Mouse (Mus musculus) limb, embryonic 12.5 days (tissue): ENCODE results near the gene Ube3c. TPM values are rescaled to one million over a fixed set of nuclear protein-coding genes. Genes with fewer than 3 reads are reported as not detected.

ENCODE experiments used
- ATAC-seq: fragments of 200-750 bp; cut with Nextera tagmentation; 2 replicates; pipeline ENCODE4 v1.8.0; 2017; ENCODE audit warnings: low read depth, moderate TSS enrichment; ENCODE audit not compliant: insufficient number of reproducible peaks, insufficient read depth, low FRiP score, low TSS enrichment
- H3K27ac ChIP-seq: fragments of 300-500 bp; sonication (generic); 2 replicates; pipeline ENCODE4 v1.5.1; 2016; ENCODE audit warnings: mild to moderate bottlenecking, moderate library complexity
- H3K27me3 ChIP-seq: fragments of 300-500 bp; sonication (generic); 2 replicates; pipeline ENCODE4 v1.6.1; 2016; ENCODE audit warnings: mild to moderate bottlenecking, moderate library complexity
- H3K36me3 ChIP-seq: fragments of 300-500 bp; sonication (generic); 2 replicates; pipeline ENCODE4 v1.6.1; 2016; ENCODE audit warnings: mild to moderate bottlenecking, moderate library complexity
- H3K4me1 ChIP-seq: fragments of 300-500 bp; sonication (generic); replicated peaks from 2 replicates; pipeline ENCODE4 v1.6.1; 2016
- H3K4me2 ChIP-seq: fragments of 300-500 bp; sonication (generic); 2 replicates; pipeline ENCODE4 v1.6.1; 2016; ENCODE audit warnings: mild to moderate bottlenecking, moderate library complexity
- H3K4me3 ChIP-seq: fragments of 300-500 bp; sonication (generic); replicated peaks from 2 replicates; pipeline ENCODE4 v1.5.1; 2016; ENCODE audit warnings: mild to moderate bottlenecking
- H3K9ac ChIP-seq: fragments of 300-500 bp; sonication (generic); replicated peaks from 2 replicates; pipeline ENCODE4 v1.6.1; 2016; ENCODE audit warnings: mild to moderate bottlenecking, moderate library complexity
- H3K9me3 ChIP-seq: fragments of 300-500 bp; sonication (generic); 2 replicates; pipeline ENCODE4 v1.6.1; 2016; ENCODE audit warnings: mild to moderate bottlenecking, moderate library complexity
- WGBS: fragments of 180-500 bp; shearing (Covaris S2); methylation state at CpG from one replicate; pipeline ENCODE4 v1.1.7; 2016; 5-methylcytosine and 5-hydroxymethylcytosine counted together
- polyA plus RNA-seq: library from polyadenylated mRNA; unstranded; fragments of >200 nt; fragmentation: Nextera tagmentation; extraction: Ambion mirVana; gene quantifications from 2 replicates; pipeline ENCODE4 v1.2.1, GENCODE M21; 2016

Ube3c gene
- polyA plus RNA-seq, 1 experiment from 2014 or later, result 41.0 TPM

DNA sequence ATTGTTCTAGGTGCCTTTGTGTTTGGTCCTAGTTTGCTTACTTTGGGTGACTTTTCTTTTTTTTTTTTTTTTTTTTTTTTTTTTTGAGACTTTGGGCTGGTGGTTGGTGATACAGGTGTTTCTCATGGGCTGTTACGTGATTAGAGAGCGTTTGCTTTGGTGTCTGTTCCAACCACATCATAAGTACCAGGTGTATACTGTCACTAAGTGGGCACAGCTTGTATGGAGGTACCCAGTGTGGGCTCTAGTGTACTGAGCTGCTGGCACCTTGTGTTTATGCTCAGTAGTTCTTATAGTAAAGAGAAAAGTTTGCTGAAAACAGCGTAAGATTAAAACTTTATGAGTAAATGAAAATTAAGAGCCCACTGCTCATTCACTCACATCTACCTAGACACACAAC is 107.4 kb downstream of the Ube3c start:
- H3K4me2 ChIP-seq, result no peak overlapping the region
- H3K9me3 ChIP-seq, result no peaks in the 10 kb centered on the region
- H3K4me1 ChIP-seq, result no peaks in the 10 kb centered on the region
- H3K27me3 ChIP-seq, result no peaks in the 10 kb centered on the region
- no peak overlapping the region for H3K27ac ChIP-seq
- peaks cover 52% of the 10 kb centered on the region for H3K36me3 ChIP-seq
- WGBS, result 96% methylated on average over 3 of the region's 3 CpGs
- H3K4me3 ChIP-seq, result no peak overlapping the region
- H3K9ac ChIP-seq, result no peak overlapping the region
- ATAC-seq, result no peak

GRCm38 (mm10) chr5:29685085-29685484 is 116.0 kb downstream of the Ube3c start:
- H3K9ac ChIP-seq, result no peak overlapping the region
- no peaks in the 10 kb centered on the region for H3K4me1 ChIP-seq
- WGBS, result 83% methylated on average over 4 of the region's 4 CpGs
- H3K36me3 ChIP-seq, result peaks cover 2% of the 10 kb centered on the region; the same call in 1 of the 2 replicates
- no peak overlapping the region for H3K4me3 ChIP-seq
- H3K4me2 ChIP-seq, result no peak overlapping the region
- ATAC-seq, result no peak
- no peaks in the 10 kb centered on the region for H3K9me3 ChIP-seq
- no peak overlapping the region for H3K27ac ChIP-seq
- no peaks in the 10 kb centered on the region for H3K27me3 ChIP-seq

DNA sequence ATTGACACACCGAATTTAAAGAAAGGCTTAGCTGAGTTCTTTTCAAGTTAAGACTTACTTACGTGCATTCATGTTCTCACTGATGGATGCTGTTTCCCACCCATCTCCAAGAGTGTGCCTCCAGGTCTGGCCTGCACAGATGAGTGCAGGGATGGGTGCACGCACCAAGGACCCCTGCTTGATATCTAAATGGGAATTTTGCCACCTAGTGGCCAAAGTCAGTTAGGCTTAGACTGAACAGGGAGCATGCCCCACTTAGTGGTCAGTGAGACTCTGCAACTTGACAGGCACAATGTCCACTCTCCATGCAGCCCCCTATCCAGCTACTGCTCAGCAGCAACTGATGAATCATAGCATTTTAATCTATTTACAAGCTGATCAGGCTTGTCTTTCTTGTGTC is 118.6 kb downstream of the Ube3c start:
- H3K9ac ChIP-seq, result no peak overlapping the region
- no peaks in the 10 kb centered on the region for H3K36me3 ChIP-seq
- ATAC-seq, result 0 out of 2 replicates have a peak, but pooled peaks have one; percentile 31
- H3K4me1 ChIP-seq, result no peaks in the 10 kb centered on the region
- 54% methylated on average over 3 of the region's 3 CpGs for WGBS
- H3K9me3 ChIP-seq, result no peaks in the 10 kb centered on the region
- H3K4me3 ChIP-seq, result no peak overlapping the region
- H3K4me2 ChIP-seq, result no peak overlapping the region
- no peaks in the 10 kb centered on the region for H3K27me3 ChIP-seq
- H3K27ac ChIP-seq, result no peak overlapping the region

DNA sequence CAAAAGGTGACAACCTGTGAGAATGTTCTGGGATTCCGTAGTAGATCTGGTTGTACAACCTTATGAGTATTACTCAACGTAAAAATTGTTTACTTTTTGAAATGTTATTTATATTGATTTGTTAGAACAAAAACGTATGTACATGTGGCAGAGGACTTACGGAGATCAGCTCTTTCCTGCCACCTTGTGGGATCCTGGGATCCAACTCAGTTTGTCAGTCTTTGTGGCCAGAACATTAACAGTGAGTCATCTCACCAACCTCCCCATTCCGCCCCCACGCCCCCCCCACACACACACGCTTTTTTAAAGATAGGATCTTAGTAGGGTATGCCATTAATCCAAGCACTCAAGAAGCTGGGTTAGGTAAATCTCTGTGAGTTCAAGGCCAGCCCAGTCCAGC is 119.3 kb downstream of the Ube3c start:
- 58% methylated on average over 7 of the region's 7 CpGs for WGBS
- no peak for ATAC-seq

DNA sequence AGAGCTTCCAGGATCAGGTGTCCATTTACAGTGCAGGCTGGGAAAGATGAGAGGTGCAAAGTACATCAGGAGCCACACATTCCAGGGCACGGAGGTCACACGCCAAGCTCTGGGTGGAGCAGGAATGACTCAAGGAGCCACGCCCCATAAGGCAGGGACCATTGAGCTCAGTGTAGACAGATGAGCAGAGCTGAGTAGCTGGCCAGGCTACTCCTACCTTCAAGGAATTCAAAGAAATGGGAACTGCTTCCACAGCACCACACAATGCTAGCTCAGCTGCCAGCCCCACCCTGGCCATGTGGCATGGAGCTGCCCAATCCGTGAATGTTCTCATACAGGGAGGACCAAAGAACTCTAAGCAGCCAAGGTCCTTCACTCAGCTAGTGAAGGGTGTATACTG is 129.5 kb downstream of the Ube3c start:
- Histone ChIP-seq H3K4me3 (no peak overlapping the region), H3K27ac (no peak overlapping the region), H3K9ac (no peak overlapping the region), H3K4me2 (no peak overlapping the region), H3K27me3 (no peaks in the 10 kb centered on the region), H3K4me1 (no peaks in the 10 kb centered on the region), H3K36me3 (no peaks in the 10 kb centered on the region), H3K9me3 (no peaks in the 10 kb centered on the region)
- no peak for ATAC-seq
- WGBS, result 80% methylated on average over 4 of the region's 4 CpGs

More for the DNA sequence above, 119.3 kb downstream of the Ube3c start:
- Histone ChIP-seq H3K4me3 (no peak overlapping the region), H3K27me3 (no peaks in the 10 kb centered on the region), H3K4me1 (no peaks in the 10 kb centered on the region), H3K27ac (no peak overlapping the region), H3K4me2 (no peak overlapping the region), H3K9me3 (no peaks in the 10 kb centered on the region), H3K9ac (no peak overlapping the region), H3K36me3 (no peaks in the 10 kb centered on the region)

- Histone ChIP-seq H3K36me3 (no peaks in the 10 kb centered on the region), H3K27me3 (no peaks in the 10 kb centered on the region), H3K4me2 (no peak overlapping the region), H3K9me3 (no peaks in the 10 kb centered on the region), H3K4me1 (no peaks in the 10 kb centered on the region), H3K27ac (no peak overlapping the region), H3K4me3 (no peak overlapping the region), H3K9ac (no peak overlapping the region)
- ATAC-seq, result no peak
- WGBS, result 77% methylated on average over 2 of the region's 2 CpGs
These were observed 130.6 kb downstream of the Ube3c start for GRCm38 (mm10) chr5:29699520-29700202.

GRCm38 (mm10) chr5:29707241-29707640 is 138.2 kb downstream of the Ube3c start:
- Histone ChIP-seq H3K4me3 (no peak overlapping the region), H3K27ac (no peak overlapping the region), H3K4me1 (peaks cover 12% of the 10 kb centered on the region), H3K9me3 (no peaks in the 10 kb centered on the region), H3K36me3 (no peaks in the 10 kb centered on the region), H3K4me2 (no peak overlapping the region), H3K27me3 (no peaks in the 10 kb centered on the region), H3K9ac (no peak overlapping the region)
- 88% methylated on average over 4 of the region's 4 CpGs for whole genome bisulfite sequencing
- no peak for ATAC-seq

- Histone ChIP-seq H3K4me1 (peaks cover 12% of the 10 kb centered on the region), H3K27me3 (no peaks in the 10 kb centered on the region), H3K9me3 (no peaks in the 10 kb centered on the region), H3K36me3 (no peaks in the 10 kb centered on the region), H3K9ac (no peak overlapping the region), H3K4me3 (no peak overlapping the region), H3K27ac (peak overlapping the region; percentile 35; the same call in 1 of the 2 replicates), H3K4me2 (no peak overlapping the region)
- ATAC-seq, result peak; percentile 83
- WGBS, result 6% methylated on average over 5 of the region's 5 CpGs
These were observed 139.2 kb downstream of the Ube3c start for GRCm38 (mm10) chr5:29708258-29708657.

- H3K36me3 ChIP-seq, result no peaks in the 10 kb centered on the region
- no peak for ATAC-seq
- no peak overlapping the region for H3K4me3 ChIP-seq
These were observed 142.6 kb downstream of the Ube3c start for GRCm38 (mm10) chr5:29711631-29712030.

DNA sequence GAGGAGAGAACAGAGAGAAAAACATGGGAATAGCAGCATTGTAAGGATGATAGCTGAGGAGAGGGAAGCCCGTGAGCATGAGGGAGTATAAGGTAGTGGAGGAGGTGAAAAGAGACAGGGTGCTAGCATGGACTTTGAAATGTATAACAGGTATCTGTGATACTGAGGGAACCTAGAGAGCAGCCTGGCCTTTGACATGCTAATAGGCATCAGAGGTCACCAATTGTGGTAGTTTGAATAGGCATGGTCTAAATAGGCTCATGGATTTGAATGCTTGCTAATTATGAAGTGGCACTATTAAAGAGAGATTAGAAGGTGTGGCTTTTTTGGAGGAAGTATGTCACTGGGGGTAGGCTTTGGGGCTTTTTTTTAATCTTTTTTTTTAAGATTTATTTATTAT is 143.9 kb downstream of the Ube3c start:
- H3K4me2 ChIP-seq, result no peak overlapping the region
- no peak for ATAC-seq
- H3K36me3 ChIP-seq, result no peaks in the 10 kb centered on the region
- no peaks in the 10 kb centered on the region for H3K27me3 ChIP-seq
- 39% methylated on average over 1 of the region's 1 CpGs for WGBS
- H3K27ac ChIP-seq, result no peak overlapping the region
- no peaks in the 10 kb centered on the region for H3K9me3 ChIP-seq
- H3K4me1 ChIP-seq, result peaks cover 7% of the 10 kb centered on the region
- no peak overlapping the region for H3K9ac ChIP-seq
- H3K4me3 ChIP-seq, result no peak overlapping the region

More at GRCm38 (mm10) chr5:29711631-29712030, 142.6 kb downstream of the Ube3c start:
- Histone ChIP-seq H3K27ac (no peak overlapping the region), H3K9ac (no peak overlapping the region), H3K9me3 (no peaks in the 10 kb centered on the region), H3K4me2 (no peak overlapping the region), H3K4me1 (peaks cover 12% of the 10 kb centered on the region), H3K27me3 (no peaks in the 10 kb centered on the region)

- 21% methylated on average over 1 of the region's 1 CpGs for WGBS
- Histone ChIP-seq H3K27me3 (no peaks in the 10 kb centered on the region), H3K9ac (no peak overlapping the region), H3K4me2 (no peak overlapping the region), H3K4me3 (no peak overlapping the region), H3K9me3 (no peaks in the 10 kb centered on the region), H3K36me3 (no peaks in the 10 kb centered on the region), H3K4me1 (no peaks in the 10 kb centered on the region), H3K27ac (no peak overlapping the region)
- ATAC-seq, result no peak
These were observed 152.1 kb downstream of the Ube3c start for GRCm38 (mm10) chr5:29721159-29721558.

DNA sequence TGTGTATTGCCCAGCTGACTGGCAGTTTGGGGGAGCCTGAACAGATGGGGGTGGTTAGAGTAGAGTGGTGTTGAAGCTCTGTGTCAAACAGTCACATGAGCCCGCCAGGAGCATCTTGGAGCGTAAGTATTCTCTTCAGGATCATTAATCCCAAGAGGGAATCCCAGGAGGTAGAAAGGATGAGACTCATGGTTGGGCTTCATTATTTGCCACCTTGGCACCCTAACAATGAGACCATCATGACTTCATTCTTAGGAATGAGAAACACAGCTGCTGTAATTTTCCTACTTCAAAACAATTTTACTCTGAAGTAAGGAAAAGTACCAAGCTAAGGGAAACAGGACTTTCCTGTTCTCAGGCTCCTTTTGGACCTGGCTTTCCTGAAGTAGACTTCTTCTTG is 156.3 kb downstream of the Ube3c start:
- Histone ChIP-seq H3K4me1 (no peaks in the 10 kb centered on the region), H3K9me3 (no peaks in the 10 kb centered on the region), H3K27me3 (no peaks in the 10 kb centered on the region), H3K36me3 (no peaks in the 10 kb centered on the region), H3K4me3 (no peak overlapping the region), H3K27ac (no peak overlapping the region), H3K9ac (no peak overlapping the region), H3K4me2 (no peak overlapping the region)
- 86% methylated on average over 2 of the region's 2 CpGs for WGBS
- ATAC-seq, result no peak
